Mouse (Mus musculus): ENCODE measurements around the gene Baz1a. TPM values are rescaled to one million over a fixed set of nuclear protein-coding genes. Genes with fewer than 3 reads are reported as not detected.

The Baz1a gene
- 105 TPM for polyA plus RNA-seq (2017; shearing (Covaris generic))

DNA sequence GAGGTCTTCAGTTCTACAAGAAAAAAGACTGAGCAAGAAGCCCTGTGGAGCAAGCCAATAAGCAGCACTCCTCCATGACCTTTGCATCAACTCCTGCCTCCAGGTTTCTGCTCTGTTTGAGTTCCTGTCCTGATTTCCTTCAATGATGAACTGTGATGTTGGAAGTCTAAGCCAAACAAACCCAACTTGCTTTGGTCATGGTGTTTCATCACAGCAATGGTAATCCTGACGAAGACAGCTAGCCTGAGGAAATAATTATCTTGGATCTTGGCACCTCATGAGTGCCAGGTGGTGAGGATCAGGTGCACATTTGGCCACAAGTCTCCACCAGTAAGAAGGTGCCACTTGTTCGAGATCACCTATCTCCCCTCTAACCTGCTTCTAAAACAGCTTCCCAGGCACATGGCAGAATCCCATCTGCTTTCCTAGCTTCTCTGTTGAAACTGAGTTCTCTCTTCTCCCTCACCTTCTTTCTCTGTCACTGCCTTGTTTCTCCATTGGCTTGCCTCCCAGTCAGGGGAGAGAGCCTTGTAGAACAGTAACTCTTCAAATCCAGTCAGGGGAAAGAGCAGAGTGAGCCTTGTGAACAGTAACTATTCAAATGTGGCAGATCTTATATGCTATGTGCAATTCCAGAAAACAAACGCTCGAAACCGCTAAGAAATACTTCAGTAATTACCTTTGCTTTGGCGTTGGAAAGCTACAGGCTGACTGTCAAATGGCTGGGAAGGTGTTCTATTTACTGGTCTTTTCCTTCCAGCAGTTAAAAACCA lies at the start of gene Baz1a:
Gene Baz1a, minus strand, starts transcription at position 723 of the 773 bp plus-strand sequence.

DNA sequence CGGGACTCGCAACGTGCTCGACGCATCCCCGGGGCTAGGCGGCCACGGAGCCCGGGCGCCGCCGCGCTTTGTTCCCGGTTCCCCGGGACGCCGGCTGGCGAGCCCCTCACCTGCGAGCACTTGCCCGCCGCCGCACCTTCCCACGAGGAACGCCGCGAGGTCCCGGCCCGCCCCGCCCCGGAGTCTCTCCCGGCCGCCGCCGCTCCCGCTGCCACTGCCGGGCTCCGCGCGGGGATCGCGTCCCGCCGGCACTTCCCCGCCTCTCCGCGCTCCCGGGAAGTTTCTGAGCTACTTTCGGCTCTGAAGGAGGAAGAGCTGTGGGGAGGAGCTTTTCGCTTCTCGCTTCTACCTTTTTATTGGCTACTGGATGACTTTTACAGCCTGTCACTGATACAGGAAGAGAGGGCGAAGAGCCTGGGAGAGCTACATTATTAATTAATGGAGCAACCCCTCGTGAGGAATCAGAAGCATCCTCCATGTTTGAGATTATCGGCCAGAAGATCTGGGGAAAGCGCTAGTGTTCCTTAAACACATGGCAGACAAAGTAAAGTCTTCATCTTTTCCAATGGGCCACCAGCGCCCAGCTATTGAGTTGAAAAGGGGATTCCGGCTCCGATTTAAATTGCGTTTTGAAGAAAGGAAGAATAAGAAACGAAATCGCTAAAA lies 28.0 kb downstream of the Baz1a start, which contains the start of gene Gm20403:
Gene Gm20403, minus strand, starts transcription at position 478 of the 666 bp plus-strand sequence.

DNA sequence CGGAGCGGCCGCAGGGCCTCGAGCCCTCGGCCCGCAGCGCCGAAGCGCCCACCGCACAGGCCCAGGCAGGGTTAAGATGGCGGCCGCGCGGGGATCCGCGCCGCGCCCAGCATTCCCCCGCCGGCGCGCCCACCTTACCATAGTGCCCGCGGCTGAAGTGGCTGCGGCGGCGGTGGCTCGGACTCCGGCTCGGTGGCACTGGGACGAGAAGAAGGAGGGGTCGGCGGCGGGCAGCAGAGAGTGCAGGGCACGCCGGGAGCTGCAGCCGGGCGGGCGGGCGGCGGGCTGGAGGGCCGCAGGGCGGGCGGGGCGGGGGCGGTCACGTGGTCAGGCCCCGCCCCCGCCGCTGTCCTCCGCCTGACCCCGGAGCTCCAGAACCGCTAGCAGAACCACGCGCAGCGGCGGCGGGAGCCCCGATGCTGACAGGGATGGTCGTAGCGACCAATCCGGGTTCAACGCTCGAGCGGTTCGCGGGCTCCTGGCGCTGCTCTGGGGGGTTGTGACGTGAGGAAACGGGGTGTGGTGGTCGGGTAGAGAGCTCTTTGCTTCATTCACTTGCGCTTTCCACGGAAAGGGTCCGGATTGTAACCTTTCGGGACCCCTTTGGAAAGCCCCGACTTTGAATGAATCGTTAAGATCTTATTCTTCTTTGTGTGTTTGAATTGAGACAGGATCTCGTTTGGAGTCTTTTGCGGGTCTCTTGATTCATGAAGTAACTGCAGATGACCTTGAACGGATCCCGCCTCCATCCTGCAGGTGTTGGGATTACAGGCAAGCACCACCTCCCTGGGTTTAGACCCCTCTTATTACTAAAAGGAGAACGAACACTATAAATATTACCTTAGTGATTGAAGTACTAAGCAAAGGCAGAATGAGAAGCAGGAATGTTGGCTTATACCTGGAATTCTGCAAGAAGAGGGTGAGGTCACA lies 151.3 kb downstream of the Baz1a start, which contains the start of gene Cfl2:
Gene Cfl2, minus strand, starts transcription at position 272 of the 930 bp plus-strand sequence.

Other genes with a start within 250 kb of the Baz1a start
- gene Snx6, start 218.6 kb downstream of the Baz1a start, polyA plus RNA-seq (2017; shearing (Covaris generic)) = 88.4 TPM
- gene Cfl2, start 151.5 kb downstream of the Baz1a start, polyA plus RNA-seq (2017; shearing (Covaris generic)) = 36.7 TPM
- not detected for gene Gm20403, start 27.8 kb downstream of the Baz1a start, polyA plus RNA-seq (2017; shearing (Covaris generic))
- 21.0 TPM for gene 2700097O09Rik, start 65.8 kb upstream of the Baz1a start, polyA plus RNA-seq (2017; shearing (Covaris generic))
- gene Srp54a, start 65.9 kb upstream of the Baz1a start, polyA plus RNA-seq (2017; shearing (Covaris generic)) = 177 TPM
- 49.4 TPM for gene Fam177a, start 110.1 kb upstream of the Baz1a start, polyA plus RNA-seq (2017; shearing (Covaris generic))
- 60.9 TPM for gene Srp54b, start 140.8 kb upstream of the Baz1a start, polyA plus RNA-seq (2017; shearing (Covaris generic))
- not detected for gene 1700047I17Rik2, start 185.2 kb upstream of the Baz1a start, polyA plus RNA-seq (2017; shearing (Covaris generic))
- 104 TPM for gene Srp54c, start 215.8 kb upstream of the Baz1a start, polyA plus RNA-seq (2017; shearing (Covaris generic))